Mouse (Mus musculus) megakaryocyte-erythroid progenitor cell, adult 5-6 weeks (primary cell): Measurements from ENCODE around the gene E130311K13Rik. TPM values are rescaled to one million over a fixed set of nuclear protein-coding genes. Genes with fewer than 3 reads are reported as not detected.

Source experiments
- ATAC-seq: replicated peaks from 2 replicates; pipeline ENCODE4 v1.8.0; 2016; ENCODE audit warnings: mild to moderate bottlenecking, inconsistent platforms; ENCODE audit not compliant: severe bottlenecking, poor library complexity, low FRiP score, low TSS enrichment
- total RNA-seq, 2 experiments: library from RNA; stranded (forward) in 1 of 2; stranded (reverse) in 1 of 2; fragments of 200-1000, 215-1000 nt in 1 of 2; fragments of >200 nt in 1 of 2; fragmentation: Nextera tagmentation in 1 of 2; gene quantifications; 2 replicates each; pipeline ENCODE4 v1.2.3; 2014 to 2017

E130311K13Rik gene
- total RNA-seq, 2 experiments from 2014 or later = 8.7 to 9.7 TPM

DNA sequence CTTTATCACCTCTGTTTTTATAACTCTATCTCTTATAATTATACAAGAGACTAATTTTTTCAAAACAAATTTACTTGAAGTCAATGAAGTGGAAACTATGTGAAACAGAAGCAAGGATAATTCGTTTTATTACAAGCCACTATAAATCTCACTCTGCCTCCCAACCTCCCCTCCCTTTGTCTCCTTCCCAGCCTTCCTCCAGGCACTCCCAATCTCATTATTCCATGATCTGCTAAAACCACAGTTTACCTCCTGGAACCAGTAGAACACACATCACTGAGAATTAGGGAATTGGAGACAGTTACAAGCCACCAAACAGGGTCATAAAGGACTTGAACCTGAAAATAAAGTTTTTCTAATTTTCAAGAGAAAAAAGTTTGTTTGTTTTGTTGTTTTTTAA is 32.1 kb downstream of the E130311K13Rik start:
- ATAC-seq = no peak

DNA sequence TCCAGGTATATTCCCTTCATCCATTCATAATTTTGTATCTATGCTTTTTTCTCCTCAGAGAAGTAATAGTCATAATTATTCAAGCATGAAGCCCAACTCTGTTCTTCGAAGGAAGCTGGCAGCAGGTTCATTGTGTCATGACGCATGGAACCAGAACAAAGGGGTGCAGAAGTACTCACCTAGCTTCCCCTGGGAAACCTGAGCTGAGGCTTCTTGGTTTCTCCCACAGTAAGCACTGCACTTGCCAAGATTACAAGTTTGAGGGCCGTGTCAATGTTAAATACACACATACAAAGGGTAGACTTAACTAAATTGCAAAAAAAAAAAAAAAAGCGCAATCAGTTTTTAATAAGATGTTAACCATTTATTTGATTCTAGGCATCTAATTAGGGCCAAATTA is 33.0 kb downstream of the E130311K13Rik start:
- no peak for ATAC-seq

DNA sequence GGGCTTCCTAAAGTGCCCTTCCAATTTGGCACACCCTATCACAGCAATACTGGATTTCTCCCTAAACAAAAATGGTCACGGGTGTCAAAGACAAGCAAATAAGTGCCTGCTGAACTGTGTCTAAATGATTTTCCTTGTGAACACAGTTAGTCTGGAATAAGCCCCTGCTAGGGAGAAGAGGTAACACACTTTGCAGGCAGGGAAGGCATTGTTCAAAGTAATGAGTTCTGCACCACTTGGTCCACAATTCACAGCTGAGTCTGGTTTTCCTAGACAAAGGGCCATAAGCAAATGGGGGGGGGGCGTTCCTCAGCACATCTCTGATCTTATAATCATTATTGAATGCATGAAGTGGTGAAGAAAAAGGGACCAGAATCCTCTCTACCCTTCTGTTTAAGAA is 33.5 kb downstream of the E130311K13Rik start:
- no peak for ATAC-seq

DNA sequence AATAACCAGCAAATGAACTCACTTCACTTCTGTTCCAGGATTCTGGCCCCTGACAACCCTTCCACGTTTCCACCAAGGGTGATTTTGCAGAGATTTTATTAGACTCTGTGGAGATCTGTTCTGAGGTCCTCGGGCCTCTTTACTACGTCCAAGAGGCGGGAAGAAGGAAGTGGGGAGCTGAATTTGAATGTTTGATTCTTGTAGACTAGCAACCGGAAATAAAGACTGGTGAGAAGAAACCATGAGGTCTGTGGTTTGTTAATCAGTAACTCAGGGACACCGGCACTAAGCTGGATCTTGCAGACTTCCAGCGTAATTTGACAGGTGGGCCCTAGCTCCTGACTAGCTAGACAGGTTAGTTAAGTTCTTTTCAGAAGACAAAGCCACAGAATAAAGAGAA is 35.6 kb downstream of the E130311K13Rik start:
- ATAC-seq = no peak

DNA sequence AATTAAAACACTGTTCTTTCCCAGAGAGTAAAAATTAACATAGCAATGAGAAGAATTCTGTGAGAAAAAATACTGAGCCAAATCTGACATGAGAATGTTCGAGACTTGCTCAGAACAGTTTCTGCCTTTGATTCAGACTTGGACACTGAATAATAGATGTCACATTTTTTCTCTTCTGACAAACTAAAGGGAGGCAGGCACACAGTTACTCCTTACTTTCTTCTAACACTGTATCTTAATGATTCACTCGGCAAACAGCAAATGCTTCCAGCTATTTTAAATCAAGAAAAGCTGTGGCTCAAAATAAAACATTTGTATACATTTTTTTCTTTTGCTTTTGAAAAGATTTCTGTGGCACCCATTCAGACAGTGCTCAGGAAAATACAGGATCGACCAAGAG is 37.1 kb downstream of the E130311K13Rik start:
- ATAC-seq = no peak

DNA sequence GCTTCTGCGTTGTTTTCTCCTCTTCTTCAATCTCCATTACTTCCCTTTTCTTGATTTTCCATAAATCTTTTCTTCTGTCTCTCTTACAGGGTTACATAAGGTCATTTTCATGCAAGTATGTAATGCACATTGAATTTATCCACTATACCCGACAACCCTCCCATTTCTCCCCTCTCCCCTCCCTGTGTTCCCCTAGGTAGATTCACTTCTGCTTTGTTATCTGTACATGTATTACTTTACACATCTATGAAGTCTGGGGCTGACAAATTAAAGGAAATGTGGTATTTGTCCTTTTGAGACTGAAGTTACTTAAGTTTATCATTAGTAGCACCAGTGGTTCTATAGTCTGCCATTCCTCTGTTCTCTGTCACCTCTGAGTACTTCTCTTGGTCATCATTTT is 48.2 kb downstream of the E130311K13Rik start:
- no peak for ATAC-seq

DNA sequence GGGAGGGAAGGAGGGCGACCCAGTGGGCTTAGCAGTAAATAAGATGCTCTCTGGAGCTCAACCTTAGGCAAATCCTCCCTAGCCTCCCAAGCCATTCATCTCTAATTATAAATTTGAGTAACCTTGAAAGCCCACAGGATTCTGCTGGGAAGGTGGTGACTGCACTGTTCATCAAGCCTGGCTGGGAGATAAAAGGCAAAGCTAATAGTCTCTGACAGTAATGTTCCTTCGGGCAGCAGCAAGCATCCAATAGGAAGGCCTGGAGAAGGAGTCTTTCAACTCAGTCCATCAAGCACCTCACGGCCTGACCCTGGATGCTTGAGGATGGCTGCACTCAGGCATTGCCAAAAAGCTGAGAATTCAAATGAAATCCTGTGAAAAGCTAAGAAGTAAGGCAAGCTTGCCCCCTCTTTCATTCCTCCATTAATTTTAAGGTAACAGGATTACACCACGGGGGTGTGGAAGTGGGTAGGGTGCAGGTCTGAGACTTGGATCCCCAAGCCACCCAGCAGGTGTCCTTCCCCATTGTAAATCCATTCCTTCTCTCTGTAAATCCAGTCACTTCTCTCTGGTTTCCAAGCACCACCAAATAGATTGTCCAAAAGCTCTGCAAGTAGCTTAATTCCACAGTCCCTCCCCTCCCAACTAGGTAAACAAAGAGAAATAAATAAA is 50.1 kb downstream of the E130311K13Rik start:
- no peak for ATAC-seq

DNA sequence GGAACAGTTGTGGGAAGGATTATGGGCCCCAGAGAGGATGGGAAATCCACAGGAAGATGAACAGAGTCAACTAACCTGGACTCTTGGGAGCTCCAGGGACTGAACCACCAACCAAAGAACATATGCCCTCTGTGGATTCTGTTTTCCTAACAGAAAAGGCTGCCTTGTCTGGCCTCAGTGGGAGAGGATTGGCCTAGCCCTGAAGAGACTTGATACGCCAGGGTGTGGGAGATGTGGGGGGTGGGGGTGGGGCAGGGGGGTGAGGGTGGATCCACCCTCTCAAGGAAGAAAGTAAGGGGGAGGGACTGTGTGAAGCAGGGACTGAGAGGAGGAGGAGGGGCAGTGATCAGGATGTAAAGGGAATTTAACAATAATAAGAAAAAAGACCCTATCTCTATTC is 56.5 kb downstream of the E130311K13Rik start:
- ATAC-seq = no peak

DNA sequence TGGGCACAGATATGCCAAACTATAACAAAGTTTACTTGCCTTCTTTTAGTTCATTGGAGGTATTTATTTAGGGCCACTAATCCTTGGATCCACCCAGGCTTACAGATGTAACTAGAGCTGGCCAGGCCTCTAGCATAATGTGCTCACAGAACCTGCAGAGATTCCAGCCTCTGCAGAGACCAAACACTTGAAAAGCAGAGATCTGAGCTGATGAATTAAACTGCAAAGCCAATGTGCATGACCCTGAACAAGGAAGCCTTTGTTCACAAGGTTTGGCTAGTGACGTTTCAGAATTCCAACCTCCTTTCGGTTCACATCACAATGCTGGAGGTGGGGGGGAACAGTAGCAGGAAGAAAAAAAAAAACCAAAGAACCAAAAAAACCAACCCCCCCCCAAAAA is 58.0 kb downstream of the E130311K13Rik start:
- no peak for ATAC-seq

DNA sequence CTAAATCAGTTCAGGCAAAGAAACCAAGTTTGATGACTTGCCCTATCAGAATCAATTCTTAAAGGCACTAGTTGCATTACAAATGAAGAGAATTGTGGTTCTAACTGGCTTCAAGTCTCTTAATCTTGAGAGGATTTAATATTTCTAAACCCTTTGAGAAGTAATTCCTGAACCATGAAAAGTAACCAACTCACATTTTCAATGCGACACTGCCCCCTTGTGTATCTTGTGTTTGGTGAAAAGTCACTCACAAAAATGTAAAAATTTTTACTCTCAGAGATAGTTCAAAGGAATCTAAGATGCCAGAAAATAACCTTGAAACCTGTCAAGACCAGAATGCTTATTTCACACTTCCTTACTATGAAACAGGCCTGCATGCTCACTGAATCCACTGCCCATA is 61.0 kb downstream of the E130311K13Rik start:
- ATAC-seq = no peak

DNA sequence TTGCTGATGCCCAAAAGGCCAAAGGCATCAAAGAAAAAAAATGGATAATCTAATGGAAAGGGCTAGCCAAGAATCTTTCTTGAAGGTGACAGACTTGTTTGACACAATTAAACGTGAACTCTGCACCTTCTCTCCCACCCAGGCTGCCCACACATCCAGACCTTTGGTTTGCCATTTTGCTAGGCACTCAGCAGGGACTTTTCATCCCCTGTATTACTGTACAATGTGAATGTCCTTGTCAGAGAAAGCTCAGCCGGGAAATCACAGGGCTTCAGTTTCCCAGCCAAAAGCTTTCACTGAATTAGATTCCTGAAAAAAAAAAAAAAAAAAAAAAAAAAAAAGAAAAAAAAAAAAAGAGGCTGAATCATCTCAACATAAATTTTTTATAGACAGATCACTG is 64.2 kb downstream of the E130311K13Rik start:
- ATAC-seq = no peak

Other genes starting within 250 kb of the E130311K13Rik start
- gene Plch1, start 30.0 kb downstream of the E130311K13Rik start, total RNA-seq (2014; fragmentation: Nextera tagmentation) = not detected in 2 replicates
- gene Plch1, start 30.0 kb downstream of the E130311K13Rik start, total RNA-seq (2017) = not detected in 2 replicates
- gene Slc33a1, start 35.3 kb upstream of the E130311K13Rik start, total RNA-seq (2014; fragmentation: Nextera tagmentation) = 10.1 and 11.7 TPM in 2 replicates
- 15.3 and 17.9 TPM in 2 replicates for gene Slc33a1, start 35.3 kb upstream of the E130311K13Rik start, total RNA-seq (2017)
- gene Gmps, start 46.6 kb upstream of the E130311K13Rik start, total RNA-seq (2014; fragmentation: Nextera tagmentation) = 34.7 and 37.5 TPM in 2 replicates
- 57.3 and 60.8 TPM in 2 replicates for gene Gmps, start 46.6 kb upstream of the E130311K13Rik start, total RNA-seq (2017)
- gene Vmn2r1, start 152.1 kb upstream of the E130311K13Rik start, total RNA-seq (2014; fragmentation: Nextera tagmentation) = not detected in 2 replicates
- 0.04 TPM in 1 of 2 replicates, not detected in the other for gene Vmn2r1, start 152.1 kb upstream of the E130311K13Rik start, total RNA-seq (2017)
- gene Vmn2r2, start 212.5 kb upstream of the E130311K13Rik start, total RNA-seq (2014; fragmentation: Nextera tagmentation) = not detected in 2 replicates
- not detected in 2 replicates for gene Vmn2r2, start 212.5 kb upstream of the E130311K13Rik start, total RNA-seq (2017)